Mouse (Mus musculus) erythroblast, adult 5-6 weeks (primary cell): ENCODE results near the gene Krtcap2. TPM values are rescaled to one million over a fixed set of nuclear protein-coding genes. Genes with fewer than 3 reads are reported as not detected.
"Not testable (repeated sequence)": the region's sequence is repeated elsewhere in the genome, so short reads cannot be mapped to it uniquely, and the experiment has no call there.

ENCODE experiments used
- ATAC-seq: replicated peaks from 2 replicates; pipeline ENCODE4 v1.8.0; 2016; ENCODE audit warnings: moderate number of reproducible peaks, mild to moderate bottlenecking, moderate TSS enrichment, inconsistent platforms; ENCODE audit not compliant: poor library complexity, low FRiP score, severe bottlenecking
- total RNA-seq, 2 experiments: library from RNA; stranded (forward) in 1 of 2; stranded (reverse) in 1 of 2; fragments of 150-400 nt in 1 of 2; fragments of 200-764, 138-1000 nt in 1 of 2; gene quantifications; 2 replicates each; pipeline versions ENCODE4 v1.2.3 to v1.2.4; 2015 to 2017; ENCODE audit warnings: low replicate concordance in 2 of 2

The Krtcap2 gene
- total RNA-seq (2015; ENCODE audit: low replicate concordance): 47.0 and 49.8 TPM in 2 replicates
- 17.8 and 31.8 TPM in 2 replicates for total RNA-seq (2017; ENCODE audit: low replicate concordance)

DNA sequence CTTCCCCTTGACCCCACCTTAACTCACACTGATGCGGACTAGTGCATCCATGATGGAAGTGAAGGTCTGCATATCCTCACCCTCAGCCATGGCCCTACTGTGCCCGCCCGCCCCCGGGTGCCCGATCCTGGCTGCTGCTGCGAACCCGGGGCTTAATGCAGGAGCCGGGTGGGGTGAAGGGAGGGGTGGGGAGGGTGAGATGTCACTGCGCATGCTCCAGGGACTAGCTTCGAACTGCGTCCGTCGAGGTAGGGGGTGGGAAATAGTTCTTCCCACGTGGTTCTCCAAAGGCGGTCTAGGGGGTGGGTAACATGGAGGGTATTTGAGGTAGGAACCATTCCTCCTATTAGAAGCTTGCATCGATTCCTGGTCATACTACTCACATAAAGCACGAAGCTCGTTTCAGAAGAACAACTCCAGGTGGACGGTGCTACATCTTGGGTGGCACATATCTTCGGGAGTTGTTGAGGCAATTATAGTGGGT, at the start of gene Krtcap2:
Gene Krtcap2 (plus strand): TSS at position 279 of the 484 bp plus-strand sequence.
- no peak for ATAC-seq

DNA sequence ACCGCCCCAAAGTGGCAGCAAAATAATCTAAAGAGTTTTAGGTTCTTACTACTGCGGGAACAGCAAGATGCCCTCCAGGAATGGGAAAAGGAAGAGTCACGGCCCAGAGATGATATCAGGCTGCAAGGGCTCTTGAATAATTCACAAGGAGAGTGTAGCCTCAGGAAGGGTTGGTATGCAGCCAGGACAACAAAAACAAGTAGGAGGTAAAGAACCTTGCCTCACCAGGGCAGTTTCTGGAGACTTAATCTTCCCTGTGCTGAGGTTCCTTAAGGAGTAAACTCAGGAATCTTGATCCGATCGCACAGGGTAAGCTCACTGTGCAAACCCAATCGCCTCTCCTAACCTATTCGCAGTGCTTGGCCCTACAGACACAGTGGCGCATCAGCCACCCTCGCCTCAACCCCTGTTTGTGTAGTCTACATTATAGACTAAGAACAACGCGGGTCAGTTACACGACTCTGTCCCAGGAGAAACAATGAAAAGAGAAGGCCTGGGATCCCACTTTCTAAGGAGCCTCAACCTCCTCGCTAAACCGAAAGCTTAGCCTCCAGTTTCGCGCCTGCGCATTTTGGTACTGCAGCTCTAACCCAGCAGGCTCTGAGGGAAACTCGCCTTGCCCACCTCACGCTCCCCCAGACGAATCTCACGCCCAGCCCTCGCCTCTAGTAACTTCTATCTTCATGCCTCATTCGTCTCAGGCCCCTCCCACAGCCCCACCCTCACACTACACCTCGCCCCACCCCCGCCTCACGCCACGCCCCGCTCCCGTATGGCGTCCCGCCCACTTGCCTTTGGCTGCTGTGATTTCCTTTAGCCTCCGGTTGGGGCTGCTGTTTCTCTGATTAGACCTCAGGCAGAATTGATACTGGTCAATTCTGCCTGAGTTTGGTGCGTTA, 49.5 kb upstream of the Krtcap2 start:
- peak; percentile 95 for ATAC-seq

DNA sequence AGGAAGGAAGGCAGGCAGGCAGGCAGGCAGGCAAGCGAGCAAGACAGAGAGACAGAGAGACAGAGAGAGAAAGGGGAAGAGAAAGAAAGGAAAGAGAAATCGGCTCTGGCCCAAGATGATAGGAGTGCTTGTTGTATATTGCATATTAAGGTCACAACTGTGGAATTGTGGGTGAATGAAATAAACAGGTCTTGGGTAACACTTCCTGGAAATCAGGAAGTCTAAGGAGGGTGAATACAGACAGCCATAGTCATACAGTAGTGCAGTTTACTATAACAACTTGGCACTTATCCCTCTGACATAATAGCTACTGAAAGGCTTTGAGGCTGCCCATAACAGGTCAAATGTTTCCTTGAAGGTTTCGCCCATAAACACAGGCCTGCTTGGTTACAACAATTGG, 45.9 kb upstream of the Krtcap2 start:
- no peak for ATAC-seq

DNA sequence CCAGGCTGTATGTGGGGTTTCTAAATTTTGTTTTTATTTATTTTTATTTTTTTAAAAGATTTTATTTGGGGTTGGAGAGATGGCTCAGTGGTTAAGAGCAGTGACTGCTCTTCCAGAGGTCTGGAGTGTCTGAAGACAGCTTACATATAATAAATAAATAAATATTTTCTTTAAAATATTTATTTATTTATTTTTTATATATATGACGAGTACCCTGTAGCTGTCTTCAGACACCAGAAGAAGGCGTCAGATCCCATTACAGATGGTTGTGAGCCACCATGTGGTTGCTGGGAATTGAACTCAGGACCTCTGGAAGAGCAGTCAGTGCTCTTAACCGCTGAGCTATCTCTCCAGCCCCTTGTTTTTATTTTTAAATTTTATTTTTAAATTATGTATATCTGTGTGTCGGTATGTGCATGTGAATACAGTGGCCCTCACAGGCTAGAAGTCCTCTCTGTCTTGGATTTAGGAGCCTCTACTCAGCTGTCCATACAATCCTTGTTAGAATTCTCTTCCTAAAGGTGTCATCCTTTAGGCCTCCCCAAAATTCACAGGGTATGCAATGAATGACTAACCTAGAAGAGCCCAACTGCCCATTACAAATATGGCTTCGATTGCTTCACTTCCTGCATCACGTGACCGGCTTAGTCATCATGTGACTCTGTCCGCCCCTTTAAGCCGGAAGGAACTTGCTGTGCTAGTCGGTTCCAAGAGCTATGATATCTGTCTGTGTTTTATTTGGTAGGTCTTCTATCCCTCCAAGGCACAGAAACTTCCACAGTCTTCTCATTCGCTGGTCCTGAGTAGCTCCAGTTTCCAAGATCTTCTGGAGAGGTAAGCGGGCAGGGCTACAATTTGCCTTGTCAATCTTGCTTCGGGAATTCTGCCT, 43.3 kb upstream of the Krtcap2 start, which contains the start of gene Gba:
Gene Gba (plus strand): TSS at position 676 of the 889 bp plus-strand sequence.
- peak; percentile 89 for ATAC-seq

DNA sequence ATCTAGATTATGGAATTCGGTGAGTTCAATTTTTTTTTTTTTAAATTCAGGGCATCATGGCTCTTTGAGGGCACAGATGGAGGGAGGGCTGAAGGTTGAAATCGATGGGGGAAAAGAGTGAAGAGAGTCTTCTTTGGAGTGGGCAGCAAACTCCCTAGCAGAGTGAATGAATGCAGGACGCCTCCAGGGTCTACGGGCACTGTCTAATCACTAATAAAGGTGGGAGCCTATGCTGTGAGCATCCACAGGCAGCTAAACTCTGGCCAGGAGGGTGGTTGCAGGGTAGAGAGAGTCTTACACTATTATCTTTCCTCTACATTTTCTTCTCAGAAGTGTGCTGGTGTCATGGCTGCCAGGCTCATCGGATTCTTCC, 42.6 kb upstream of the Krtcap2 start:
- ATAC-seq: peak; percentile 24; the same call in 1 of the 2 replicates

DNA sequence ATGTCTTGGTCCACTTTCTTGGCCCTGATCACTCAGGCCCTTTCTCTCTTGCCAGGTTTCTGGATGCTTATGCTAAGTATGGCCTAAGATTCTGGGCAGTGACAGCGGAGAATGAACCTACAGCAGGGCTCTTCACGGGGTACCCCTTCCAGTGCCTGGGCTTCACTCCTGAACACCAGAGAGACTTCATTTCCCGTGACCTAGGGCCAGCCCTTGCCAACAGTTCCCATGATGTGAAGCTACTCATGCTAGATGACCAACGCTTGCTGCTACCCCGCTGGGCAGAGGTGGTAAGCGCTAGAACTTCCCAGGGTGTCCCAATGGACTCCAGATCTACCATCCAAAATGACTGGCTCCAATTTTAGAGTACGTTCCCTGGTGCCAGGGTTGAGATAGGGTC, 39.7 kb upstream of the Krtcap2 start:
- ATAC-seq: no peak

DNA sequence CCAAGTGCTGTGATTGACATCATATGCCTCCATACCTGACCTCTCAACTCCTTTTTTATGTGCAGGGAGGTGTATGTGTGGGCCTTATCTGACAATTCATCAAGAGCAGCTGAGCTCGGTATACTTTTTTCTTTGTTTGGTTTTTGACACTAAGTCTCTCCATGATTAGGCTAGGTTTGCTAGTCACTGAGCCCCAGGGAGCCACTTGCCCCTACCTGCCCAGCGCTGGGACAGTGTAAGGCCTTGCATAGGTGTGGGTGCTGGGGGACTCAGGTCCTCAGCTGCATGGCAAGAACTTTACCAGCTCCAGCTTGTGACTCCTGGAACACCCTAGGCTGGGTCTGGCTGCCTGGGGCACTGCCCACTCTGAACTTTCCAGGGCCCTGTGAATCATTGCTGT, 39.1 kb upstream of the Krtcap2 start:
- ATAC-seq: no peak

DNA sequence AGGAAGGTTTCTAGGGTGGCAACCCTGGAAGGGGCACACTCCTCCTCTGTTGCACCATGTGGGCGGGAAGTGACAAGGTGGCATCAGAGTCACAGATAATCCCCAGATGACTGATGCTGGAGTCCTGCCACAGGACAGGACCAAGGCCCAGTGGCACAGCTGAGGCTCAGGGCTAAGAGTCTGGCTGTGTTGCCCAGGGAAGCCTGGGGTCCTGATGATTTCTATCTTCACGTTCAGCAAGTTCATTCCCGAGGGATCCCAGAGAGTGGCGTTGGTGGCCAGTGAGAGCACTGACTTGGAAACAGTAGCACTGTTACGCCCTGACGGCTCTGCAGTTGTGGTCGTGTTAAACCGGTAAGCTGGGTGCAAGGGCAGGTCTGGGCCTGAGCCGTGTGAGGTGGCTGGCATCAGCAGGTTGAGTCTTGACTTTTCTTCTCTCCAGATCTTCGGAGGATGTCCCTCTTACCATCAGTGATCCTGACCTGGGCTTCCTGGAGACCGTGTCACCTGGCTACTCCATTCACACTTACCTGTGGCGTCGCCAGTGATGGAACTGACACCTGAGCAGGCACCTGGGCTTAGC, 37.6 kb upstream of the Krtcap2 start:
- ATAC-seq: no peak

DNA sequence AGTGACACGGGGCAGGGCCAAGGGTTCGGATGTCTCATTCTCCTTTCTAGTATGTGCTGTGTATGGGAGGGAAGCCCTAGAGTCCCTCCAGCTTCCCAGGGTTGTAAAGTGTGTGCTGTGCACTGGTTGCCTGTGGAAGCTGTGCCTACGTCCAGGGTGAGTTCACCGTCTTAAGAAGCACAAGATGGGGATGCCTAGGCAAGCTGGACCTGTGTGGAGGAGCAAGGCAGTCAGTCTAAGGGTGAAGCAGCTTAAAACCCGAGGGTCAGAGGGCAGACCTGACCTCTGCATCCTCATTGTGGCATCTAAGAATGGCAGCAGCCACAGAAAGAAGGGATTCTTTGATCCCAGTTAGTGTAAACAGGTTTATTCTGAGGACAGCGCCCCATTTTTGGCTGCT, 37.0 kb upstream of the Krtcap2 start:
- no peak for ATAC-seq

DNA sequence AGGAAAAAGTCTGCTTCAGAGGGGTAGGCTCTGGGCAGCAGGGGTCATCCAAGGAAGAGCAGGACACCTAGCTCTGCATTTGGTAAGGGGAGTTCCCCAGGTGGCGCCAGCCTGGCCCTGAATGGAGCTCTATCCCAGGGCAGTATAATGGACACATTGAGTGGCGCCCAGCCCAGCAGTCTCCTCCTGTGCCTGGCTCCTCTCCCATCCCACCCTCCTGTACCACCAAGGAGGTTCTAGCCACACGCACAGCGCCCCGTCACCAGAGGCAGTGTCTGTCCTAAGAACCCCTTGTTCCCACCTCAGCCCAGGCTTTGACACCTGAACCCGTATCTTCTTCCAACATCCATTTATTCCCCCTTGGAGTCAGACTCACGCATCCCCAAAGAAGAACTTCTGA, 36.0 kb upstream of the Krtcap2 start:
- ATAC-seq: no peak

DNA sequence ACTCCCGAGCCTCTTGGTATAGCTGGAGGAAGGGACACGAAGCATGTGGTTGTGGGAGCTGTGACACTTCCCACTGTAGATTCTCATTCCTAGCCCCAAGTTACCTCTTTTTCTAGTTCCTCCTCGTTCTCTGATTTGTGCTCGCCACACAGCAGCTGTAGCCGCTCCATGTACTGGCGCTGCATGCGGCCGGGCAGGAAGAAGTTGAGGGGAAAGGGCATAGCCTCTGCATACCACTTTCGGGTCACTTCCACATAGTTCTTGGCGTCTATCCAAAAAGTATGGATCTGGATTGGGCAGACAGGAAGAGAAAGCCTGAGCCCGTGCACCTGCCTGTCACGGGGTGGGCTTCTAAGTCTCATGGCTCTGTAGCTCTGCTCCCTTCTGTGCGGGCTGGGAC, 35.6 kb upstream of the Krtcap2 start:
- no peak for ATAC-seq

DNA sequence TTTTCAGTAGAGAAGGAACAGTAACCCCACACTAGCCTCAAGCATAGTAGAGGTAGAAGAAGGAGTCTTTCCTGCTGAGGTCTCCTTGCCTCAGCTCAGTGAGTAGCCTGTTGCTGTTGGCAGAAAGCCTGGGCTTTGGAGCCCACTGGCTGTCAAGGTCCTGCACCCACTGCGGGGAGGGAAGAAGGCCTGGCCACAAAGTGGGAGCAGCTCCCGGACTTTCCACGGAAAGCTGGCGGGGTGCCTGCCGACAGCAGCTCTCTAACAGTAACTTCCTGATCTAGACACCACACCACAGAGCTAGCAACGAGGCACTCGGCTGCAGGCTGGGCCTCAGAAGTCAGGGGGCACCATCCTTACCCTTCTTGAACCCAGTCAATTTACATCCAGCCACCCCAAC, 35.0 kb upstream of the Krtcap2 start:
- ATAC-seq: no peak

DNA sequence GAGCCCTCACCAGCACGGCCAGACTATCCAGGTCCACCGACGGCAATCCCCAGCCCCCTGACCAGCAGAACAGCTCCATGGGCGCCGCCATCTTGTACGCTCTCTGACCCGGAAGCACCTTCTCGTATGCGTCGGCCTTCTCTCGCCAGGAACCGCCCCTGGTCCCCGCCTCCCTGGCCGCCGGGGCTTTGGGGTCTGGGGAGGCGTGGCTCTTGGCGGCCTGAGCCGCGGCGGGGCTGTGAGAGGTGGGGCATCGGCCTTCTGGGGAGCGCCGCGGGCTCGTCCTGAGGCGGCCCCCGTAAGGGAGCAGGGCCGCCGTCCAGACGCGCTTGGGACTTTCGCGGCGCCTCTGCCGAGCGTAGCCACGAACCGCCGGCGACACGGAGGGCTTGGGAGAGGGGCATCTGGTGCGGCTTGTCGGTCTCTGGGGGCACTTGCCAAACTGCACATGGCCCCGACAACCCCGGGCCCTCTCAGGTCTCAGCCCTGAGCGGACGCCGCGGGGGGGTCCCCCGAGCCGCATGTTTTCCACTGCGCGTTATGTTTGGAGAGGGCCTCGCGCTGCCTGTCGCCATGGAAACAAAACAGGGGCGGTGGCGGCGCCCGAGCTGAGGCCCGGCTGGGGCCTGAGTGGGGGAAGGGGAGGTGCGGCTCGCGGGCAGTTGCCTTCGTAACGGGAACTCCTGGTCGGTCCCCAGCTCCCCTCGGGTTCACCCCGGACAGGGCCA, 31.8 kb upstream of the Krtcap2 start:
- ATAC-seq: peak; percentile 90

DNA sequence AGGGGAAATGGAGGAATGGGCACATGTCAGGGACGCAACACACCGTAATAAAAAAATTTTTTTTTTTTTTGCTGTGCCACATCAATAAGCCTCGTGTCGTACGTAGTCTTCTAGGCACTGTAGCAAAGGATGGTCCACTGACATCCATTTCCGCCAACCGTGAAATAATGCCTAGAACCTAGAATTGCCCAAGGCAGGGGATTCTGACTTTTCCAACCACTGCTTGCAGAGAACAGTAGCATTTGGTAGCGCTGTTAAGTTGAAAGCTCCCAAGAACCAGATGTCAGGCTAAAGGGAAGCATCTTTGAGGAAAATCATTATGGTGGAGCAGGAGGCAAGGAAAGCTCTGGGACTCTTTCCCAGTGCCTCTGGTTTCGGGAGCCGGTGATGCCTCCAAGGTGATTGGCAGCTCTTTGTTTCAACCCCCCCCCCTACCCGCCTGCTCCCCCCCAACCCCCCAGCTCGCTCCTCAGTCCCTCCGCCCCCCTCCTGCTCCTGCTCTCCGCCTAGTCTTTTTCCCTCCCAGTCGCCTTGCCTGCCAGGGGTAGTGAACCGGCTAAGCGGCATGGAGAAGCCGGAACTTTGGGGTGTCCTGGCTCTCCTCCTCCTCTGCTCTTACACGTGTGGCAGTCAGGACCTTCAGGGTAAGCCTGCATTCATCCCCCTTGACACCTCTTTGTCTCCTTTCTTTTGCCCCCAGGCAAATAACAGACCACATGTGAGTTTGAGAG, 30.9 kb upstream of the Krtcap2 start, which contains the start of gene Thbs3:
Gene Thbs3 (plus strand): TSS at position 500 of the 731 bp plus-strand sequence.
- ATAC-seq: no peak

DNA sequence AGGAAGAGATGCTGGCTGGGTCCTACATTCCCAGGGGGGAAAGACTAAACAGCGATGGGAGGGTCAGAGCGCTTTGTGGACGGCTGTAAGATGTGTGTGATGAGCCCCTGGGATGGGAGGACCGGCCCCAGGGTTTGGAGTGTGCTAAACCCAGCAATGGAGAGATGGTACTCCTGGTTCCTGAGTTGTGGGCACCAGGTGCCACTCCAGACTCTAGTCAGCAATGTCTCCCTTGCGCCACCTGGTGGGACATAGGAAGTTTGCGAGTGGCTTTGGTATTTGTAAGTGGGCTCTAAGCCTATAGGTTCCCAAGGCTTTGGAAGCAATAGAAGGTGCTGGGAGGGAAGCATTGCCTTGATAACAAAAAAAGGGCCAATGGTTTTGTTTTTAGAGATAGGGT, 29.9 kb upstream of the Krtcap2 start:
- peak; percentile 69 for ATAC-seq

DNA sequence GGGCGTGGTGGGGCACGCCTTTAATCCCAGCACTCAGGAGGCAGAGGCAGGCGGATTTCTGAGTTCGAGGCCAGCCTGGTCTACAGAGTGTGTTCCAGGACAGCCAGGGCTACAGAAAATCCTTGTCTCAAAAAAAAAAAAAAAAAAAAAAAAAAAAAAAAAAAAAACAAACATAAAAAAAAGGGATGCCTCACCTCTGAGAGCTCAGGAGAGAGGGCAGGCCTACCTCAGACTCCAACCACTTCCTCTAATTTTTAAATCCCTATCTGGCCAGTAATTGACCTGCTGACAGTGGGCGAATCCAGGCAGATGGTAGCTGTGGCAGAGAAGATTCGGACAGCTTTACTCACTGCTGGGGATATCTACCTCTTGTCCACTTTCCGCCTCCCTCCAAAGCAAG, 29.4 kb upstream of the Krtcap2 start:
- not testable (repeated sequence) for ATAC-seq

DNA sequence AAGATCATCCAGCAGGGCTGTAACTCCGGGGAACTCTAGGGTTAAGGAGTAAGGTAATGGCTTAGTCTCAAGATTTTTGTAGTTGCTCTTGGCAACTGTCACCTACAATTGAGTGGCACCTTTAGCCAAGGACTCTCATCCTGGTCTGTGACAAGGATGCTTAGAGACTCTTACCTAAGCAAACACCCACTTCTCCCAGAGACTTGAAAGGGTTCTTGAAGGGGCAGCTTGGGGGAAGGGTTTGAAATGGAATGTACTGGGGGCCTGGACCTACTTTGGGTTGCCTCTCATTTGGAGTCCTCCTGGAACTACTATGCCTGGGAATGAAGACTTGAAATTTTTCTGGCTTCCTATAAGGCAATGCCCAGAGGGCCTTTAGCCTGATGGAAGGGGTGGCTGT, 27.5 kb upstream of the Krtcap2 start:
- no peak for ATAC-seq

DNA sequence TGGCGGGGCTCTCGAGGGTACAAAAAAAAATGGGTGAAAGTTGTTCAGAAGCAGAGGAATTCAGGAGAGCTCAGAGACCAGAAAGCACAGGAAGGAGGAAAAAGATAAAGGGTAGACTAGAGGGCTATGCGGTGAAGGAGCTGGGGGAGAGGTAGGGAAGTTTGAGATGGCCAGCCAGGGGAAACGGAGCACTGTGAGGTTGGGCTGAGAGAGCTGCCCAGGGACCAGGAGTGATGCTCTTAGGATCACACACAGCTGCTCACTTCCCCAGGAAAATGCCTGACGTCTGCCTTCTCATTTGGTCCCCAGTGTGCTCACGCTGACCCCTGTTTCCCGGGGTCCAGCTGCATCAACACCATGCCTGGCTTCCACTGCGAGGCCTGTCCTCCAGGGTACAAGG, 26.2 kb upstream of the Krtcap2 start:
- ATAC-seq: no peak

DNA sequence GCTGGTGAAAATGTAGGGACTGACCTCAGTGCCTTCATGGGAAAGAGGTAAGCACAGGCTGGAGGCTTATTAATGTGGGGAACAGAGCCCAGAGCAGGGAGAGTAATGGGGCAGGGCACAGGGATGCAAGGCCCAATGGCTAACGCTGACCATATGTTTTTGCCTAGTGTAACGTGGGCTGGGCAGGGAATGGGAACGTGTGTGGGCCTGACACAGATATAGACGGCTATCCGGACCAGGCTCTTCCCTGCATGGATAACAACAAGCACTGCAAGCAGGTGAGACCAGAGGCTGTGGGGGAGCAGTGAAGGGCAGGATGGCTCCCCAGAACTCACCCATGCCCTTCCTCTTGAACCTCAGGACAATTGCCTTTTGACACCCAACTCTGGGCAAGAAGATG, 24.6 kb upstream of the Krtcap2 start:
- no peak for ATAC-seq
